Mouse (Mus musculus) embryonic stem cell, embryonic (primary cell): ENCODE measurements around the gene Pomt1.

Source experiments
- CTCF ChIA-PET, 4 experiments: fragments of 300-600 bp in 2 of 4; fragments of 350-600 bp in 2 of 4; sonication (Branson Sonifier 250); formaldehyde crosslinking; loops; one replicate each; lab custom pipeline; 2022; ENCODE audit warnings: inconsistent platforms in 2 of 4; lab: Charles Lee
- POLR2A ChIA-PET, 4 experiments: fragments of 300-600 bp in 2 of 4; fragments of 350-600 bp in 2 of 4; sonication (Branson Sonifier 250); formaldehyde crosslinking; loops; one replicate each; lab custom pipeline; 2022; ENCODE audit warnings: antibody characterized with exemption in 4 of 4, inconsistent platforms in 1 of 4; lab: Charles Lee

Pomt1 gene

GRCm38 (mm10) chr2:32235886-32236759 is at the start of gene Pomt1:
Gene Pomt1, plus strand, starts transcription at chr2:32236590.
- CTCF ChIA-PET: interaction anchor here in 3 of 4 experiments (0.5 to 1.3 kb wide), 6 partner anchors 14 to 84 kb away, joined by 3 to 4 read pairs (median 4); no protein-coding TSS in a partner anchor
- POLR2A ChIA-PET: interaction anchor here in 3 of 4 experiments (0.5 to 2.8 kb wide), 34 partner anchors 10 to 523 kb away, joined by 3 to 19 read pairs (median 4); partner anchors contain the start of genes Golga2 (in 2 of the 3), Swi5 (in 2 of the 3) and Nup214 (in 1 of the 3)

GRCm38 (mm10) chr2:32187019-32187551 is 49.3 kb upstream of the Pomt1 start:
- ChIA-PET CTCF (interaction anchor here in 3 of 4 experiments (0.6 to 0.9 kb wide), 4 partner anchors 13 to 302 kb away, joined by 3 to 4 read pairs (median 3); no protein-coding TSS in a partner anchor), POLR2A (interaction anchor here in 3 of 4 experiments (0.6 to 47.5 kb wide), 10 partner anchors 7 to 124 kb away, joined by 3 to 1178 read pairs (median 6); partner anchors contain the start of gene Prrc2b (in 1 of the 3))

GRCm38 (mm10) chr2:32187649-32188048 is 48.7 kb upstream of the Pomt1 start:
- POLR2A ChIA-PET: interaction anchor here in 2 of 4 experiments (0.5 to 47.5 kb wide), 11 partner anchors 7 to 123 kb away, joined by 3 to 1178 read pairs (median 5); partner anchors contain the start of gene Prrc2b (in 1 of the 2)
- CTCF ChIA-PET: interaction anchor here in 2 of 4 experiments (0.6 to 1.3 kb wide), 4 partner anchors 13 to 302 kb away, joined by 3 to 4 read pairs (median 3); no protein-coding TSS in a partner anchor

GRCm38 (mm10) chr2:32189060-32189681 is 47.2 kb upstream of the Pomt1 start:
- POLR2A ChIA-PET: interaction anchor here in 2 of 4 experiments (1.3 to 47.5 kb wide), 8 partner anchors 8 to 51 kb away, joined by 3 to 1178 read pairs (median 16); partner anchors contain the start of gene Prrc2b (in 1 of the 2)
- CTCF ChIA-PET: no interaction called here

GRCm38 (mm10) chr2:32190620-32191019 is 45.8 kb upstream of the Pomt1 start:
- ChIA-PET CTCF (interaction anchor here in 2 of 4 experiments (0.5 to 2.6 kb wide), 4 partner anchors 13 to 486 kb away, joined by 3 to 9 read pairs (median 4); no protein-coding TSS in a partner anchor), POLR2A (interaction anchor here (0.7 to 47.5 kb wide), 11 partner anchors 10 to 51 kb away, joined by 3 to 1178 read pairs (median 10); partner anchors contain the start of gene Prrc2b (in 1 of the 4))

- POLR2A ChIA-PET: interaction anchor here (0.6 to 47.5 kb wide), 32 partner anchors 8 to 702 kb away, joined by 3 to 1178 read pairs (median 4); partner anchors contain the start of gene Prrc2b (in 1 of the 4)
- CTCF ChIA-PET: interaction anchor here (0.5 to 2.6 kb wide), 16 partner anchors 9 to 67 kb away, joined by 3 to 9 read pairs (median 4); no protein-coding TSS in a partner anchor
Measured at GRCm38 (mm10) chr2:32191872-32192507, 44.4 kb upstream of the Pomt1 start.

- POLR2A ChIA-PET: interaction anchor here in 3 of 4 experiments (1.0 to 47.5 kb wide), 8 partner anchors 11 to 38 kb away, joined by 3 to 1178 read pairs (median 4); partner anchors contain the start of genes Pomt1 (in 1 of the 3) and Prrc2b (in 1 of the 3)
- CTCF ChIA-PET: interaction anchor here in 1 of 4 experiments (1.5 kb wide), 1 partner anchor 84 kb away, joined by 4 read pairs; no protein-coding TSS in a partner anchor
Measured at GRCm38 (mm10) chr2:32198977-32199376, 37.4 kb upstream of the Pomt1 start.

GRCm38 (mm10) chr2:32200033-32200432 is 36.4 kb upstream of the Pomt1 start:
- CTCF ChIA-PET: interaction anchor here in 1 of 4 experiments (1.5 to 1.6 kb wide), 2 partner anchors 13 to 82 kb away, joined by 3 to 4 read pairs; no protein-coding TSS in a partner anchor
- POLR2A ChIA-PET: interaction anchor here (0.6 to 47.5 kb wide), 19 partner anchors 9 to 45 kb away, joined by 3 to 1178 read pairs (median 4); partner anchors contain the start of gene Prrc2b (in 1 of the 4)

GRCm38 (mm10) chr2:32200712-32201111 is 35.7 kb upstream of the Pomt1 start:
- ChIA-PET POLR2A (interaction anchor here (0.7 to 47.5 kb wide), 21 partner anchors 9 to 46 kb away, joined by 3 to 1178 read pairs (median 4); partner anchors contain the start of gene Prrc2b (in 1 of the 4)), CTCF (interaction anchor here in 1 of 4 experiments (1.2 to 1.6 kb wide), 2 partner anchors 13 to 18 kb away, joined by 3 read pairs; no protein-coding TSS in a partner anchor)

- ChIA-PET POLR2A (interaction anchor here in 2 of 4 experiments (1.0 to 47.5 kb wide), 12 partner anchors 9 to 64 kb away, joined by 3 to 1178 read pairs (median 4); partner anchors contain the start of gene Prrc2b (in 1 of the 2)), CTCF (interaction anchor here in 1 of 4 experiments (1.2 kb wide), 1 partner anchor 17 kb away, joined by 3 read pairs; no protein-coding TSS in a partner anchor)
Measured at GRCm38 (mm10) chr2:32201527-32201926, 34.9 kb upstream of the Pomt1 start.

GRCm38 (mm10) chr2:32203853-32204252 is 32.5 kb upstream of the Pomt1 start:
- ChIA-PET CTCF (interaction anchor here in 3 of 4 experiments (0.6 to 1.7 kb wide), 5 partner anchors 11 to 1362 kb away, joined by 3 to 5 read pairs (median 4); no protein-coding TSS in a partner anchor), POLR2A (interaction anchor here in 3 of 4 experiments (0.6 to 47.5 kb wide), 12 partner anchors 8 to 1600 kb away, joined by 3 to 1178 read pairs (median 6); partner anchors contain the start of gene Prrc2b (in 1 of the 3))

GRCm38 (mm10) chr2:32207682-32208081 is 28.7 kb upstream of the Pomt1 start:
- POLR2A ChIA-PET: interaction anchor here in 2 of 4 experiments (0.7 to 47.5 kb wide), 12 partner anchors 7 to 65 kb away, joined by 3 to 1178 read pairs (median 5); partner anchors contain the start of gene Prrc2b (in 1 of the 2)
- CTCF ChIA-PET: interaction anchor here in 2 of 4 experiments (0.6 to 0.7 kb wide), 2 partner anchors 16 to 267 kb away, joined by 3 to 4 read pairs; no protein-coding TSS in a partner anchor

- ChIA-PET CTCF (interaction anchor here in 1 of 4 experiments (1.2 kb wide), 1 partner anchor 19 kb away, joined by 3 read pairs; no protein-coding TSS in a partner anchor), POLR2A (interaction anchor here in 2 of 4 experiments (1.0 to 47.5 kb wide), 24 partner anchors 8 to 325 kb away, joined by 3 to 1178 read pairs (median 5); partner anchors contain the start of gene Prrc2b (in 1 of the 2))
Measured at GRCm38 (mm10) chr2:32211689-32212088, 24.7 kb upstream of the Pomt1 start.

- POLR2A ChIA-PET: interaction anchor here (0.7 to 47.5 kb wide), 30 partner anchors 8 to 606 kb away, joined by 3 to 1178 read pairs (median 5); partner anchors contain the start of gene Prrc2b (in 1 of the 4)
- CTCF ChIA-PET: interaction anchor here in 1 of 4 experiments (1.4 to 1.7 kb wide), 2 partner anchors 9 to 16 kb away, joined by 3 read pairs; no protein-coding TSS in a partner anchor
Measured at GRCm38 (mm10) chr2:32213000-32213399, 23.4 kb upstream of the Pomt1 start.

- ChIA-PET CTCF (interaction anchor here in 2 of 4 experiments (0.6 to 1.7 kb wide), 3 partner anchors 12 to 82 kb away, joined by 3 to 4 read pairs (median 3); no protein-coding TSS in a partner anchor), POLR2A (interaction anchor here in 2 of 4 experiments (0.9 to 47.5 kb wide), 11 partner anchors 7 to 78 kb away, joined by 3 to 1178 read pairs (median 4); partner anchors contain the start of genes Prrc2b (in 1 of the 2) and Swi5 (in 1 of the 2))
Measured at GRCm38 (mm10) chr2:32215576-32215975, 20.8 kb upstream of the Pomt1 start.
